Mouse (Mus musculus): ENCODE data around the gene Cdkn1a. TPM values are rescaled to one million over a fixed set of nuclear protein-coding genes. Genes with fewer than 3 reads are reported as not detected.

The Cdkn1a gene
- polyA plus RNA-seq, 1 experiment from 2014 or later = 79.5 TPM

- H3K9ac ChIP-seq = no peak overlapping the region
- no peaks in the 10 kb centered on the region for H3K9me3 ChIP-seq (ENCODE audit: control insufficient read depth, low read length)
- no peaks in the 10 kb centered on the region for H3K4me1 ChIP-seq (replicated peaks; ENCODE audit: control insufficient read depth, insufficient read depth, low read length)
- no peak overlapping the region for H3K4me2 ChIP-seq (replicated peaks)
- DNase-seq (ENCODE audit: low spot score) (no peak), ATAC-seq (ENCODE audit: low FRiP score) (no peak)
- H3K36me3 ChIP-seq (replicated peaks; ENCODE audit: control insufficient read depth, insufficient read depth) = no peaks in the 10 kb centered on the region
- H3K27ac ChIP-seq = no peak overlapping the region
- WGBS = 85% methylated on average over 3 of the region's 3 CpGs
- H3K4me3 ChIP-seq (replicated peaks; ENCODE audit: low read length) = no peak overlapping the region
- H3K27me3 ChIP-seq (ENCODE audit: control insufficient read depth, insufficient read depth, low read length) = no peaks in the 10 kb centered on the region
These were observed 50.8 kb downstream of the Cdkn1a start for GRCm38 (mm10) chr17:29141577-29141976.

GRCm38 (mm10) chr17:29143266-29143665 is 52.5 kb downstream of the Cdkn1a start:
- Histone ChIP-seq H3K4me2 (replicated peaks) (no peak overlapping the region), H3K4me3 (replicated peaks; ENCODE audit: low read length) (no peak overlapping the region), H3K36me3 (replicated peaks; ENCODE audit: control insufficient read depth, insufficient read depth) (no peaks in the 10 kb centered on the region), H3K27me3 (ENCODE audit: control insufficient read depth, insufficient read depth, low read length) (no peaks in the 10 kb centered on the region), H3K9me3 (ENCODE audit: control insufficient read depth, low read length) (no peaks in the 10 kb centered on the region), H3K4me1 (replicated peaks; ENCODE audit: control insufficient read depth, insufficient read depth, low read length) (0 out of 2 replicates have a peak, but pooled peaks cover 2% of the 10 kb centered on the region), H3K9ac (no peak overlapping the region), H3K27ac (no peak overlapping the region)
- 83% methylated on average over 8 of the region's 8 CpGs for WGBS
- ATAC-seq (ENCODE audit: low FRiP score) = no peak
- DNase-seq (ENCODE audit: low spot score) = no peak

GRCm38 (mm10) chr17:29145101-29145500 is 54.3 kb downstream of the Cdkn1a start:
- DNase-seq (ENCODE audit: low spot score) = no peak
- Histone ChIP-seq H3K9me3 (ENCODE audit: control insufficient read depth, low read length) (no peaks in the 10 kb centered on the region), H3K27me3 (ENCODE audit: control insufficient read depth, insufficient read depth, low read length) (no peaks in the 10 kb centered on the region), H3K36me3 (replicated peaks; ENCODE audit: control insufficient read depth, insufficient read depth) (no peaks in the 10 kb centered on the region), H3K9ac (no peak overlapping the region), H3K4me2 (replicated peaks) (no peak overlapping the region), H3K4me1 (replicated peaks; ENCODE audit: control insufficient read depth, insufficient read depth, low read length) (0 out of 2 replicates have a peak, but pooled peaks cover 2% of the 10 kb centered on the region), H3K27ac (no peak overlapping the region), H3K4me3 (replicated peaks; ENCODE audit: low read length) (no peak overlapping the region)
- WGBS = 90% methylated on average over 12 of the region's 12 CpGs
- no peak for ATAC-seq (ENCODE audit: low FRiP score)

GRCm38 (mm10) chr17:29147273-29147672 is 56.5 kb downstream of the Cdkn1a start:
- DNase-seq (ENCODE audit: low spot score) (no peak), ATAC-seq (ENCODE audit: low FRiP score) (no peak)
- no peak overlapping the region for H3K4me2 ChIP-seq (replicated peaks)
- H3K4me3 ChIP-seq (replicated peaks; ENCODE audit: low read length) = no peak overlapping the region
- 83% methylated on average over 14 of the region's 14 CpGs for WGBS
- H3K27me3 ChIP-seq (ENCODE audit: control insufficient read depth, insufficient read depth, low read length) = no peaks in the 10 kb centered on the region
- H3K9ac ChIP-seq = no peak overlapping the region
- H3K9me3 ChIP-seq (ENCODE audit: control insufficient read depth, low read length) = no peaks in the 10 kb centered on the region
- H3K36me3 ChIP-seq (replicated peaks; ENCODE audit: control insufficient read depth, insufficient read depth) = no peaks in the 10 kb centered on the region
- H3K27ac ChIP-seq = no peak overlapping the region
- 0 out of 2 replicates have a peak, but pooled peaks cover 2% of the 10 kb centered on the region for H3K4me1 ChIP-seq (replicated peaks; ENCODE audit: control insufficient read depth, insufficient read depth, low read length)

- H3K9ac ChIP-seq = no peak overlapping the region
- no peak for ATAC-seq (ENCODE audit: low FRiP score)
- H3K27me3 ChIP-seq (ENCODE audit: control insufficient read depth, insufficient read depth, low read length) = no peaks in the 10 kb centered on the region
- H3K4me2 ChIP-seq (replicated peaks) = no peak overlapping the region
- 0 out of 2 replicates have a peak, but pooled peaks cover 2% of the 10 kb centered on the region for H3K4me1 ChIP-seq (replicated peaks; ENCODE audit: control insufficient read depth, insufficient read depth, low read length)
- H3K9me3 ChIP-seq (ENCODE audit: control insufficient read depth, low read length) = no peaks in the 10 kb centered on the region
- no peak overlapping the region for H3K4me3 ChIP-seq (replicated peaks; ENCODE audit: low read length)
- WGBS = 69% methylated on average over 6 of the region's 6 CpGs
- no peak overlapping the region for H3K27ac ChIP-seq
- no peak for DNase-seq (ENCODE audit: low spot score)
- no peaks in the 10 kb centered on the region for H3K36me3 ChIP-seq (replicated peaks; ENCODE audit: control insufficient read depth, insufficient read depth)
These were observed 57.0 kb downstream of the Cdkn1a start for GRCm38 (mm10) chr17:29147773-29148172.

GRCm38 (mm10) chr17:29149766-29150165 is 59.0 kb downstream of the Cdkn1a start:
- no peak for ATAC-seq (ENCODE audit: low FRiP score)

More at GRCm38 (mm10) chr17:29149766-29150165, 59.0 kb downstream of the Cdkn1a start:
- Histone ChIP-seq H3K4me3 (replicated peaks; ENCODE audit: low read length) (no peak overlapping the region), H3K9me3 (ENCODE audit: control insufficient read depth, low read length) (no peaks in the 10 kb centered on the region), H3K9ac (no peak overlapping the region), H3K27ac (no peak overlapping the region), H3K4me2 (replicated peaks) (no peak overlapping the region), H3K4me1 (replicated peaks; ENCODE audit: control insufficient read depth, insufficient read depth, low read length) (0 out of 2 replicates have a peak, but pooled peaks cover 2% of the 10 kb centered on the region), H3K27me3 (ENCODE audit: control insufficient read depth, insufficient read depth, low read length) (no peaks in the 10 kb centered on the region), H3K36me3 (replicated peaks; ENCODE audit: control insufficient read depth, insufficient read depth) (no peaks in the 10 kb centered on the region)
- 67% methylated on average over 7 of the region's 7 CpGs for WGBS
- no peak for DNase-seq (ENCODE audit: low spot score)

Other genes starting within 250 kb of the Cdkn1a start
- 0.07 TPM in 1 of 2 replicates, not detected in the other for gene Pnpla1, start 232.6 kb upstream of the Cdkn1a start, polyA plus RNA-seq (2014; fragmentation: Nextera tagmentation; extraction: Ambion mirVana)
- 1.2 and 1.3 TPM in 2 replicates for gene 4930539E08Rik, start 175.7 kb upstream of the Cdkn1a start, polyA plus RNA-seq (2014; fragmentation: Nextera tagmentation; extraction: Ambion mirVana)
- not detected in 2 replicates for gene Pxt1, start 147.1 kb upstream of the Cdkn1a start, polyA plus RNA-seq (2014; fragmentation: Nextera tagmentation; extraction: Ambion mirVana)
- gene Kctd20, start 139.0 kb upstream of the Cdkn1a start, polyA plus RNA-seq (2014; fragmentation: Nextera tagmentation; extraction: Ambion mirVana) = 78.9 and 82.8 TPM in 2 replicates
- 75.6 and 85.0 TPM in 2 replicates for gene Stk38, start 83.0 kb upstream of the Cdkn1a start, polyA plus RNA-seq (2014; fragmentation: Nextera tagmentation; extraction: Ambion mirVana)
- gene Srsf3, start 58.3 kb upstream of the Cdkn1a start, polyA plus RNA-seq (2014; fragmentation: Nextera tagmentation; extraction: Ambion mirVana) = 446 and 460 TPM in 2 replicates
- not detected in 2 replicates for gene Rab44, start 23.2 kb downstream of the Cdkn1a start, polyA plus RNA-seq (2014; fragmentation: Nextera tagmentation; extraction: Ambion mirVana)
- 38.1 and 42.8 TPM in 2 replicates for gene Cpne5, start 147.2 kb downstream of the Cdkn1a start, polyA plus RNA-seq (2014; fragmentation: Nextera tagmentation; extraction: Ambion mirVana)
- 101 TPM in 2 replicates for gene Ppil1, start 173.2 kb downstream of the Cdkn1a start, polyA plus RNA-seq (2014; fragmentation: Nextera tagmentation; extraction: Ambion mirVana)
- gene BC004004, start 177.8 kb downstream of the Cdkn1a start, polyA plus RNA-seq (2014; fragmentation: Nextera tagmentation; extraction: Ambion mirVana) = 126 and 131 TPM in 2 replicates
- gene Pi16, start 226.7 kb downstream of the Cdkn1a start, polyA plus RNA-seq (2014; fragmentation: Nextera tagmentation; extraction: Ambion mirVana) = 0.84 and 0.85 TPM in 2 replicates

Measured in hindbrain, embryonic 14.5 days (tissue).